Mouse (Mus musculus): ENCODE data around the gene Add3.

The Add3 gene

GRCm38 (mm10) chr19:53140044-53140803 lies at the start of gene Add3:
TSS of gene Add3 (plus strand) at chr19:53140443.
- peak; percentile 56 for DNase-seq (ENCODE audit: low read depth, low spot score)

GRCm38 (mm10) chr19:53090677-53091076 lies 49.6 kb upstream of the Add3 start:
- DNase-seq (ENCODE audit: low read depth, low spot score) = no peak

GRCm38 (mm10) chr19:53092251-53092650 lies 48.0 kb upstream of the Add3 start:
- peak; percentile 45 for DNase-seq (ENCODE audit: low read depth, low spot score)

GRCm38 (mm10) chr19:53093294-53093693 lies 46.9 kb upstream of the Add3 start:
- no peak for DNase-seq (ENCODE audit: low read depth, low spot score)

GRCm38 (mm10) chr19:53094684-53095083 lies 45.6 kb upstream of the Add3 start:
- DNase-seq (ENCODE audit: low read depth, low spot score) = no peak

- no peak for DNase-seq (ENCODE audit: low read depth, low spot score)
Observed at GRCm38 (mm10) chr19:53101374-53102300, 38.6 kb upstream of the Add3 start.

GRCm38 (mm10) chr19:53105374-53106090 lies 34.7 kb upstream of the Add3 start:
- peak; percentile 97 for DNase-seq (ENCODE audit: low read depth, low spot score)

- DNase-seq (ENCODE audit: low read depth, low spot score) = no peak
Observed at GRCm38 (mm10) chr19:53106952-53107351, 33.3 kb upstream of the Add3 start.

- no peak for DNase-seq (ENCODE audit: low read depth, low spot score)
Observed at GRCm38 (mm10) chr19:53107361-53108247, 32.6 kb upstream of the Add3 start.

GRCm38 (mm10) chr19:53111996-53112590 lies 28.1 kb upstream of the Add3 start:
- peak; percentile 21 for DNase-seq (ENCODE audit: low read depth, low spot score)

GRCm38 (mm10) chr19:53119255-53119795 lies 20.9 kb upstream of the Add3 start:
- no peak for DNase-seq (ENCODE audit: low read depth, low spot score)

GRCm38 (mm10) chr19:53120483-53120882 lies 19.8 kb upstream of the Add3 start:
- no peak for DNase-seq (ENCODE audit: low read depth, low spot score)

- DNase-seq (ENCODE audit: low read depth, low spot score) = no peak
Observed at GRCm38 (mm10) chr19:53122641-53123241, 17.5 kb upstream of the Add3 start.

GRCm38 (mm10) chr19:53123301-53123700 lies 16.9 kb upstream of the Add3 start:
- DNase-seq (ENCODE audit: low read depth, low spot score) = no peak

- no peak for DNase-seq (ENCODE audit: low read depth, low spot score)
Observed at GRCm38 (mm10) chr19:53125679-53126078, 14.6 kb upstream of the Add3 start.

- DNase-seq (ENCODE audit: low read depth, low spot score) = peak; percentile 39
Observed at GRCm38 (mm10) chr19:53126546-53126945, 13.7 kb upstream of the Add3 start.

- DNase-seq (ENCODE audit: low read depth, low spot score) = peak; percentile 43
Observed at GRCm38 (mm10) chr19:53127320-53128291, 12.6 kb upstream of the Add3 start.

GRCm38 (mm10) chr19:53128494-53129337 lies 11.5 kb upstream of the Add3 start:
- DNase-seq (ENCODE audit: low read depth, low spot score) = no peak
